Mouse (Mus musculus) hindbrain, embryonic 15.5 days (tissue): ENCODE results near the gene Mthfr. TPM values are rescaled to one million over a fixed set of nuclear protein-coding genes. Genes with fewer than 3 reads are reported as not detected.
A peak's percentile ranks its signal among the peaks of the same experiment; 100 is the strongest.
"Not testable (repeated sequence)": the region's sequence is repeated elsewhere in the genome, so short reads cannot be mapped to it uniquely, and the experiment has no call there.

Experiments
- ATAC-seq: fragments of 200-750 bp; cut with Nextera tagmentation; 2 replicates; pipeline ENCODE4 v1.8.0; 2017; ENCODE audit warnings: low read depth, moderate number of reproducible peaks, moderate TSS enrichment; ENCODE audit not compliant: low FRiP score
- H3K27ac ChIP-seq: fragments of 300-500 bp; sonication (generic); replicated peaks from 2 replicates; pipeline ENCODE4 v1.5.1; 2015; ENCODE audit warnings: mild to moderate bottlenecking, inconsistent platforms
- H3K27me3 ChIP-seq: fragments of 300-500 bp; sonication (generic); 2 replicates; pipeline ENCODE4 v1.6.1; 2015; ENCODE audit warnings: control low read depth, inconsistent platforms
- H3K36me3 ChIP-seq: fragments of 300-500 bp; sonication (generic); 2 replicates; pipeline ENCODE4 v1.6.1; 2015; ENCODE audit warnings: control low read depth, inconsistent platforms
- H3K4me1 ChIP-seq: fragments of 300-500 bp; sonication (generic); replicated peaks from 2 replicates; pipeline ENCODE4 v1.6.1; 2015; ENCODE audit warnings: control low read depth, inconsistent platforms
- H3K4me2 ChIP-seq: fragments of 300-500 bp; sonication (generic); 2 replicates; pipeline ENCODE4 v1.6.1; 2015; ENCODE audit warnings: moderate library complexity, mild to moderate bottlenecking, inconsistent platforms
- H3K4me3 ChIP-seq: fragments of 300-500 bp; sonication (generic); 2 replicates; pipeline ENCODE4 v1.5.1; 2015; ENCODE audit warnings: mild to moderate bottlenecking, inconsistent platforms
- H3K9ac ChIP-seq: fragments of 300-500 bp; sonication (generic); 2 replicates; pipeline ENCODE4 v1.6.1; 2015; ENCODE audit warnings: inconsistent platforms
- H3K9me3 ChIP-seq: fragments of 300-500 bp; sonication (generic); 2 replicates; pipeline ENCODE4 v1.6.1; 2016; ENCODE audit warnings: control low read depth, inconsistent platforms
- WGBS: fragments of 180-500 bp; shearing (Covaris S2); methylation state at CpG from one replicate; pipeline ENCODE4 v1.1.7; 2015; 5-methylcytosine and 5-hydroxymethylcytosine counted together
- polyA plus RNA-seq: library from polyadenylated mRNA; unstranded; fragments of >200 nt; fragmentation: Nextera tagmentation; extraction: Ambion mirVana; gene quantifications from 2 replicates; pipeline ENCODE4 v1.2.1, GENCODE M21; 2015

Gene Mthfr
- polyA plus RNA-seq, 1 experiment from 2014 or later = 18.0 TPM

DNA sequence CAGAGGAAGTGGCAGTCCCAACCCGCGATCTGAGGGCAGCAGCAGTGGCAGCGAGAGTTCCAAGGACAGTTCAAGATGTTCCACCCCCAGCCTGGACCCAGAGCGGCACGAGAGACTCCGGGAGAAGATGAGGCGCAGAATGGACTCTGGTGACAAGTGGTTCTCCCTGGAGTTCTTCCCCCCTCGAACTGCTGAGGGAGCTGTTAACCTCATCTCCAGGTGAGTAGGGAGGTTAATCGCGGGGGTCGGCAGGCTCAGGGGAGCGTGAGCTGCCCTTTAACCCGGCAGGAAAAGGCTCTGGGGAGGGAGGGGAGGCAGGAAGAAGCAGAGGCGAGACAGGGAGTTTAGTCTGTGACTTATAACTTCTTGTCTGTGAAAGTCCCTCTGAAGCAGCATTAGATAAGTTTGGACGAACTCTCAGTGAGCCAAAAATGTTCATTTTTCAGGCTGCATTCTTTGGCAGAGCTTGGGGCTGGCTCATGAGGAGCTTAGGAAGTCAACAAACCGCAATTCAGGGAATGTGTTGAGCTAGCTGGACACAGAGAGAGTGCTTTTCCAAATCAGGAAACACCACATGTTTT lies 2.8 kb downstream of the Mthfr start:
- H3K9ac ChIP-seq = peak overlapping the region; percentile 53
- 4% methylated on average over 16 of the region's 16 CpGs for WGBS
- peak overlapping the region; percentile 42 for H3K4me3 ChIP-seq

DNA sequence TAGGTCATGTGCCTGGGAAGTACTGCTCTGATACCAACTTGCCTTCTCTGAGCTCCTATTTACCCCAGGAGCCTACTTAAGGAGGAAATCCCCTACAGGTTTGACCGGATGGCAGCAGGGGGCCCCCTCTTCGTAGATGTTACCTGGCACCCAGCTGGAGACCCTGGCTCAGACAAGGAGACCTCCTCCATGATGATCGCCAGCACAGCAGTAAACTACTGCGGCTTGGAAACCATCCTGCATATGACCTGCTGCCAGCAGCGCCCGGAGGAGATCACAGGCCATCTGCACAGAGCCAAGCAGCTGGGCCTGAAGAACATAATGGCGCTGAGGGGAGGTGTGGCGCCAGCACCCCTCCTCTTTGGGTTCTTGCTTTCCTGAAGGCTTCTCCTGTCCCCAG lies 4.5 kb downstream of the Mthfr start:
- not testable (repeated sequence) for H3K9me3 ChIP-seq, H3K27ac ChIP-seq, H3K9ac ChIP-seq, ATAC-seq, H3K27me3 ChIP-seq, H3K4me3 ChIP-seq, H3K4me2 ChIP-seq, H3K36me3 ChIP-seq
- 74% methylated on average over 6 of the region's 8 CpGs for WGBS
- H3K4me1 ChIP-seq = peaks cover 36% of the 10 kb centered on the region

More for the DNA sequence above, 2.8 kb downstream of the Mthfr start:
- ATAC-seq = no peak
- Histone ChIP-seq H3K4me1 (peaks cover 46% of the 10 kb centered on the region), H3K27me3 (no peaks in the 10 kb centered on the region), H3K9me3 (no peaks in the 10 kb centered on the region), H3K4me2 (peak overlapping the region; percentile 89), H3K27ac (peak overlapping the region; percentile 90), H3K36me3 (no peaks in the 10 kb centered on the region)

DNA sequence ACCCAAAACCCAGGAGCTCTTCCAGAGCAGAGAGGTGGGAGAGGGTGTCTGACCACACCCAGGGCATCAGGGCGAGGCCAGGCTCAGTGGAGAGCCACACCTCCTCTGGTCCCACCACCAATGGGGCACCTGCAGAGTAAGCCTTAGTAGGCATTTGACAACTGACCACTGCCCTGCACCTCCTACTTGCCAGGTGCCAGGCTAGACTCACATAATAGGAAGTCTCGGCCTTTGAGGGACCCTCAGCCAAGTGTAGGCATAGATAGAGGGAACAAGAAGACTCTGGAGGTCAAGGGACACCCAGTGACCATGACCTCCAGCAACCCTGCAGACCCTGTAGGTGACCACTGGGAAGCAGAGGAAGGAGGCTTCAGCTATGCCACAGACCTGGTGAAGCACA lies 5.2 kb downstream of the Mthfr start:
- H3K36me3 ChIP-seq = peaks cover 12% of the 10 kb centered on the region
- H3K4me1 ChIP-seq = peaks cover 36% of the 10 kb centered on the region
- no peak overlapping the region for H3K9ac ChIP-seq
- no peaks in the 10 kb centered on the region for H3K27me3 ChIP-seq
- no peaks in the 10 kb centered on the region for H3K9me3 ChIP-seq
- no peak overlapping the region for H3K27ac ChIP-seq
- WGBS = 94% methylated on average over 2 of the region's 2 CpGs
- H3K4me2 ChIP-seq = no peak overlapping the region
- ATAC-seq = no peak
- no peak overlapping the region for H3K4me3 ChIP-seq

DNA sequence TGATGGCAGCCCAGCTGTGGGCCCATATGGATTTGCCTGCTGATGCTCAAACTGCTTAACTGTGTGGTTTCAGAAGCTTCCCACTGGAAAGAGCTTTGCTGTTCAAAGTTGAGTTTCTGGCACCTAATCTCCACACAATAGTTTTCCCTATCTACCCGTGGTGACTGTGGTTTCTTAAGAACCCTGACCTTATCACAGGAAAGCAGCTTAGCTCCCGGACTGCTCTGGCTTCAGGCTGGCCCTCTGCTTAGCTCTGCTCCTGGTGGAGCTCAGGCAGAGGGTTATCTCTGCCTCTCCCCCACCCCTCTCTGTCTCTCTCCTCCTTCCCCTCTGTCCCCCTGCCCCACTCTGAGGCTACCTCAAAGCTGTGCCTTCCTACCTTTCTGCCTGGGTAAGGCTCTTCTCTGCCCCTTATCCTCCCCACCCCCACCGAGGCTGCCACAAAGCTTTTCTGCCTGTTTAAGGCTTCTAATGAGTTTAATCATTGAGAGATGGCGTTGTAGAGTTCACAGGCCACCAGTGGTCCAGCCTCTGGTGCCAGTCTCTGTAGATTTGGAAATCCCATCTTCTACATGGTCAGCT lies 7.7 kb downstream of the Mthfr start:
- no peak for ATAC-seq
- H3K9ac ChIP-seq = no peak overlapping the region
- no peak overlapping the region for H3K27ac ChIP-seq
- H3K4me2 ChIP-seq = no peak overlapping the region
- H3K27me3 ChIP-seq = no peaks in the 10 kb centered on the region
- H3K4me1 ChIP-seq = peaks cover 12% of the 10 kb centered on the region
- WGBS = 73% methylated on average over 4 of the region's 4 CpGs
- H3K36me3 ChIP-seq = peaks cover 29% of the 10 kb centered on the region
- no peaks in the 10 kb centered on the region for H3K9me3 ChIP-seq
- no peak overlapping the region for H3K4me3 ChIP-seq

DNA sequence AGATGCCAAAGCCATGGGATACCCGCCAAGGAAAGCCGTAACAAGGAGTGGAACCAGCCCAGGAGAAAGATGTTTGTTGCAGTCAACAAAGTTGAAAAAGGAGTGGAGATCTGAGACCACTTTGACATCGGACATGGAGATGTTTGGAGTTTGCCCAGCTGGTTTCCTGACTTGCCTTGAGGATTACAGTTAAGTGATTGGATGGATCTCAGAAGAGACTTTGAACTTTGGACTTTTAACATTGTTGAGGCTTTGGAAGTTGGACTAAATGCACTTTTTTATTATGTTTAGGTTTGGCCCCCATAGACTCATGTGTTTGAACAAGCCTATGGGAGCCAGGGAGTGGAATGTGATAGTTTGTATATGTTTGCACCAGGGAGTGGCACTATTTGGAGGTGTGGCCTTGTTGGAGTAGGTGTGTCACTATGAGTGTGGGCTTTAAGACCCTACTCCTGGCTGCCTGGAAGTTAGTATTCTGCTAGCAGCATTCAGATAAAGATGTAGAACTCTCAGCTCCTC lies 11.6 kb downstream of the Mthfr start:
- H3K36me3 ChIP-seq = peaks cover 61% of the 10 kb centered on the region
- WGBS = 96% methylated on average over 3 of the region's 3 CpGs
- H3K9ac ChIP-seq = not testable (repeated sequence)

DNA sequence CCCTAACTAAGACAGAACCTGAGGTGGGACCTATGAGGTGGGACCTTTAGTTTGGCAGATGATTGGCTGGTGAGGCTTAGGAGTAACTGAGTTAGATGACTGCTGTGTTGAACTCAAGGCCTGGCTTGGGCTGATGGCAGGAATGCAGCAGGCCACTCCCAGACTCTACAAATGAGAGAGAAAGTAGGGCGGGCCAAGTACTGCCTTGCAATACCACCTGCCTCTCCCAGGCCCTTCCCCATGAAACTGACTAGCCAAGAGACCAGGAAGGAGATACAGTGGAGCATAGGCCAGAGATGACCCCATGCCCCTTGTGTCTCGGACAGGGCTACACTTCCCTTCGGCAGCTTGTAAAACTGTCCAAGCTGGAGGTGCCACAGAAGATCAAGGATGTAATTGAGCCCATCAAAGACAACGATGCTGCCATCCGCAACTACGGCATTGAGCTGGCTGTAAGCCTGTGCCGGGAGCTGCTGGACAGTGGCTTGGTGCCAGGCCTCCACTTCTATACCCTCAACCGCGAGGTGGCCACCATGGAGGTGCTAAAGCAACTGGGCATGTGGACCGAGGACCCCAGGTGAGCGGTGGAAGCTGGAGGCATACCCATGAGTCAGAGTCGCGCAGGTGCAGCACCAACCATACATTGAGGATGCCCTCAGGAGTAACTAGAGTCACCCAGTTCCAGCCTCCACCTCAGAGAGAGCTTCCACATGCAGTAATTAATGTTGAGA lies 12.3 kb downstream of the Mthfr start:
- H3K9me3 ChIP-seq = no peaks in the 10 kb centered on the region
- no peak overlapping the region for H3K4me2 ChIP-seq
- H3K27me3 ChIP-seq = no peaks in the 10 kb centered on the region
- H3K4me1 ChIP-seq = no peaks in the 10 kb centered on the region
- H3K4me3 ChIP-seq = no peak overlapping the region
- 95% methylated on average over 13 of the region's 13 CpGs for WGBS
- peaks cover 68% of the 10 kb centered on the region for H3K36me3 ChIP-seq
- ATAC-seq = no peak
- H3K27ac ChIP-seq = no peak overlapping the region
- H3K9ac ChIP-seq = no peak overlapping the region

More for the DNA sequence above, 11.6 kb downstream of the Mthfr start:
- not testable (repeated sequence) for H3K9me3 ChIP-seq, H3K27ac ChIP-seq, H3K4me3 ChIP-seq, ATAC-seq, H3K4me1 ChIP-seq, H3K27me3 ChIP-seq, H3K4me2 ChIP-seq

DNA sequence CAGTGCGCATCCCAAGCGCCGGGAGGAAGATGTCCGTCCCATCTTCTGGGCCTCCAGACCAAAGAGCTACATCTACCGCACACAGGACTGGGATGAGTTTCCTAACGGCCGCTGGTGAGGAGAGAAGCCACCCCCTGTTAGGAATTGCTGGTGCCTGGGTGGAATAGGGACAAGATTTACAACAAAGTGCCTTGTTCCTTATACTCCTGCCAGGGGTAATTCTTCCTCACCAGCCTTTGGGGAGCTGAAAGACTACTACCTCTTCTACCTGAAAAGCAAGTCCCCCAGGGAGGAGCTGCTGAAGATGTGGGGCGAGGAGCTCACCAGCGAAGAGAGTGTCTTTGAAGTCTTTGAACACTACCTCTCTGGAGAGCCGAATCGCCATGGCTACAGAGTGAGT lies 13.0 kb downstream of the Mthfr start:
- no peak for ATAC-seq
- Histone ChIP-seq H3K9me3 (no peaks in the 10 kb centered on the region), H3K27me3 (no peaks in the 10 kb centered on the region), H3K4me1 (no peaks in the 10 kb centered on the region), H3K36me3 (peaks cover 69% of the 10 kb centered on the region), H3K9ac (no peak overlapping the region), H3K4me3 (no peak overlapping the region), H3K4me2 (no peak overlapping the region), H3K27ac (no peak overlapping the region)
- WGBS = 94% methylated on average over 11 of the region's 11 CpGs

DNA sequence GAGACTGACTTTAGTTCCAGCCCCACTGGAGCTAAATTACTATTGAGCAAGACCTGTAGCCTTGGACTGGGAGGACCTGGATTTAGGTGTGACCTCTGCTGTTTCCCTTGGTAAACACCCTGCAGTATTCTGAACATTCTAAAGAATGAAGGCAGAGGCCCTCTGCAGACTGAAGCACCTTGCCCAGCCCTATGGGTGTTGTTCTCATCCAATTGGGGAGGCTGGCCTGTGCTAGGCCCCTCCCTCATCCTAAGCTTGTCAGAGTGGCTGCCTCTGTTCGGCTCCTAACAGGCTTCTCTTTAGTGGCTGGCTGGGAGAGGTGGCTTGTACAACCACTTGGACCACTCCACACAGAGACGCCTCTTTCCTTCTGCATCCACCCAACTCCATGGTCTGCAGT lies 14.1 kb downstream of the Mthfr start:
- no peak overlapping the region for H3K4me2 ChIP-seq
- H3K4me1 ChIP-seq = no peaks in the 10 kb centered on the region
- H3K4me3 ChIP-seq = no peak overlapping the region
- ATAC-seq = no peak
- WGBS = 84% methylated on average over 2 of the region's 2 CpGs
- peaks cover 76% of the 10 kb centered on the region for H3K36me3 ChIP-seq
- no peak overlapping the region for H3K9ac ChIP-seq
- H3K27me3 ChIP-seq = no peaks in the 10 kb centered on the region
- H3K27ac ChIP-seq = no peak overlapping the region
- no peaks in the 10 kb centered on the region for H3K9me3 ChIP-seq

DNA sequence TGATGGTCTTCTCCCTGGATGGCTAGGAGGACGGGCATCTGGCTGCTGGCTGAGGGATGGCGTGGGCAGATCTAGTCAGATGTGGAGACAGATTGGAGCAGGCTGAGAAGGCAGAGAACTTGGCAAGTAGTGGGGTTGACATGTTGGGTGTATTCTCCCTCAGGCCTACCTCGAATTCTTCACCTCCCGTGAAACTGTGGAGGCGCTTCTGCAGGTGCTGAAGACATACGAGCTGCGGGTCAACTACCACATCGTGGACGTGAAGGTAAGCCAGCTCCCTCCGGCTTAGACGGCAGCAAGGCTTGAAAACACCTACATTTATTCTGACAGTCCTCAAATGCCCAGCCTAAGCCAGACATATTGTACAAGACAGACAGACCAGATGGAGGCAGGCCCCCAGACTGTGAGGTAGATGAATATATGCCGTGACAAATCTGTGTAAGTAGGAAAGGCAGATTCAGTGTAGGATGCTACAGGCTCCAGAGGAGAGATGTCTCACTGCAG lies 14.6 kb downstream of the Mthfr start:
- no peak overlapping the region for H3K9ac ChIP-seq
- no peaks in the 10 kb centered on the region for H3K4me1 ChIP-seq
- H3K4me3 ChIP-seq = no peak overlapping the region
- ATAC-seq = no peak
- H3K27me3 ChIP-seq = no peaks in the 10 kb centered on the region
- no peaks in the 10 kb centered on the region for H3K9me3 ChIP-seq
- no peak overlapping the region for H3K27ac ChIP-seq
- H3K4me2 ChIP-seq = no peak overlapping the region
- WGBS = 85% methylated on average over 12 of the region's 12 CpGs
- H3K36me3 ChIP-seq = peaks cover 75% of the 10 kb centered on the region

DNA sequence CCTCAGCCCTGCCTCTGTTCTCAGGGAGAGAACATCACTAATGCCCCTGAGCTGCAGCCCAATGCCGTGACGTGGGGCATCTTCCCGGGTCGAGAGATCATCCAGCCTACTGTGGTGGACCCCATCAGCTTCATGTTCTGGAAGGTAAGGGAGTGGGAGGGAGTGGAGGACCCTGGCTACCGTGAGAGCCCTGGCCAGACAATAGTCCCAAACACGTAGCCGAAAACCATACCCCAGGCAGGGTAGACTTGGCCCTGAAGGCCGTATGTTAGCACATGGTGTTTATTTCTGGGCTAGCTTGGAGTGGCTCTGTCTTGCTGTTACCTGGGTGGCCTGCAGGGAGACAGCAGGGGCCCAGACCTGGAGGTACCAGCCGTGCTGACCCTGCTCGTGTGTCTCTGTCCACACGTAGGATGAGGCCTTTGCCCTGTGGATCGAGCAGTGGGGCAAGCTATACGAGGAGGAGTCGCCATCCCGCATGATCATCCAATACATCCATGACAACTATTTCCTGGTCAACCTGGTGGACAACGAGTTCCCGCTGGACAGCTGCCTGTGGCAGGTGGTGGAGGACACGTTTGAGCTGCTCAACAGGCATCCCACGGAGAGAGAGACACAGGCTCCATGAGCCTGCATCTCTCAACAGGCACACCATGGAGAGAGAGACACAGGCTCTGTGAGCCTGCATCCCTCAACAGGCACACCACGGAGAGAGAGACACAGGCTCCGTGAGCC lies 16.3 kb downstream of the Mthfr start:
- 94% methylated on average over 21 of the region's 21 CpGs for WGBS
- Histone ChIP-seq H3K9me3 (no peaks in the 10 kb centered on the region), H3K4me3 (no peak overlapping the region), H3K4me1 (no peaks in the 10 kb centered on the region), H3K27me3 (no peaks in the 10 kb centered on the region), H3K9ac (no peak overlapping the region), H3K27ac (no peak overlapping the region), H3K36me3 (peaks cover 62% of the 10 kb centered on the region), H3K4me2 (no peak overlapping the region)
- ATAC-seq = no peak

DNA sequence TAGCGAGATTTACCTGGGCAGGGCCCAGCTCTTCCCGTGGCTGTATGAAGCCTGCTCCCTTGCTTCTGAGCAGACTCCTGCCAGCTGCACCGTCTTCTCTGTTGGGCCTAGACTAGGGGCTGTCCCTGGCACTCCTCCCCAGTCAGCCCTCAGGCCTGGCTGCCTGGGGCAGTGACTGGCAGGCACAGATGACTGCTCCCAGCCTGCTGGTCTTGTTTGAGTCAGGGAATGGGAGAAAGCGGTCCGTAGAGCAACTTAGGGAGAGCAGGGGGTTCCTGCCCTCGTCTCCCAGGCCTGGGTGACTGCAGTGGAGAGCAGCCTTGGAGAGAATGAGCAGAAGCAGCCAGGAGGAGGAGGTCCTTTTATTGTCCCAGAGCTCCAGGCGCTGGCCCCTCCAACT lies 17.4 kb downstream of the Mthfr start:
- Histone ChIP-seq H3K9ac (no peak overlapping the region), H3K4me2 (no peak overlapping the region), H3K27me3 (no peaks in the 10 kb centered on the region), H3K36me3 (peaks cover 55% of the 10 kb centered on the region), H3K4me3 (no peak overlapping the region), H3K27ac (no peak overlapping the region), H3K9me3 (no peaks in the 10 kb centered on the region), H3K4me1 (no peaks in the 10 kb centered on the region)
- 84% methylated on average over 7 of the region's 7 CpGs for WGBS
- ATAC-seq = no peak

DNA sequence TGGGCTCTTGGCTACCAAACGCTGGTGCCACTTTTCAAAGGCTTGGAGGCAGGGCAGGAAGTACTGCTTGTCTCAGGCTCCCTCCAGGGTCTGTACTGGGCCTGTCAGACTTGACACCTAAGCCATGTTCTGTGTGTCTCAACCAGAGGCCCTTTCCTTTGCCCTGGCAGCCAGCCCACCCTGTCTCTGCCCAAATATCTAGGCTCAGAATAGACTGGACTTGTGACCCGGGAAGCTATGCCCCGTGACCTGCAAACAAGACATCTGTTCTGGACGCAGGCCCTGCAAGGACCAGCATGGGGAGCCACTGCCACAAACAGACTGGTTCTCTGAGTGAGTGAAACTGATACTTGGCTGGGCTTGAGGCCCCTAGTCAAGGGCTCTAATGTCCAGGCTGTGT lies 17.9 kb downstream of the Mthfr start:
- no peak overlapping the region for H3K4me2 ChIP-seq
- H3K4me1 ChIP-seq = no peaks in the 10 kb centered on the region
- no peak overlapping the region for H3K4me3 ChIP-seq
- H3K9ac ChIP-seq = no peak overlapping the region
- ATAC-seq = no peak
- no peaks in the 10 kb centered on the region for H3K27me3 ChIP-seq
- H3K27ac ChIP-seq = no peak overlapping the region
- peaks cover 49% of the 10 kb centered on the region for H3K36me3 ChIP-seq
- no peaks in the 10 kb centered on the region for H3K9me3 ChIP-seq
- 82% methylated on average over 4 of the region's 4 CpGs for WGBS
